Mouse (Mus musculus) cerebellum, adult 2 months (tissue): ENCODE measurements around the gene Zbtb18.

Experiments
- CTCF ChIP-seq: fragments of 200-500 bp; IDR thresholded peaks from 2 replicates; pipeline ENCODE4 v1.5.1; 2011; ENCODE audit warnings: low read depth, mild to moderate bottlenecking, control low read depth, low read length, moderate library complexity, borderline replicate concordance; ENCODE audit not compliant: insufficient read depth
- POLR2A ChIP-seq: fragments of 200-500 bp; IDR thresholded peaks from 2 replicates; pipeline ENCODE4 v1.6.1; 2011; ENCODE audit warnings: low read length, control low read depth, borderline replicate concordance; ENCODE audit not compliant: insufficient read depth

- no peak for TF ChIP-seq CTCF
- no peak for TF ChIP-seq POLR2A
Measured at GRCm38 (mm10) chr1:177408690-177409089, 33.5 kb upstream of the Zbtb18 start.
